Comparison of ENCODE assay signal across 12 mouse cellular contexts in genomic region chr6:126561702-126562101, GRCm38 (mm10). TPM values are rescaled to one million over a fixed set of nuclear protein-coding genes. Genes with fewer than 3 reads are reported as not detected.
DNase-seq lines count a peak whose midpoint lies in the region; ATAC-seq and TF ChIP-seq lines count a peak whose summit lies in the region.
"Had no signal": no experiment of that assay in that cellular context is flagged by ENCODE, and none has a peak within 500 bp of the region (broad histone marks: within the 10 kb centered on the region; RNA-seq: fewer than 3 reads in every experiment).

No protein-coding gene starts in this region.

- no peak overlapping the region for H3K27ac ChIP-seq in heart, postnatal 0 days (ENCODE audit: low read depth)
- no peak overlapping the region for H3K27ac ChIP-seq in lung, postnatal 0 days (ENCODE audit: low read length)

- no peak overlapping the region for H3K9ac ChIP-seq in heart, postnatal 0 days (replicated peaks; ENCODE audit: low read depth, low read length)
- no peak overlapping the region for H3K9ac ChIP-seq in lung, postnatal 0 days (replicated peaks; ENCODE audit: low read depth)
- H3K9ac ChIP-seq: heart, embryonic 12.5 days had no signal

- H3K4me3 ChIP-seq in heart, postnatal 0 days (ENCODE audit: low read depth, low read length), result no peak overlapping the region
- H3K4me3 ChIP-seq in lung, postnatal 0 days (ENCODE audit: low read depth, low read length), result no peak overlapping the region
- H3K4me3 ChIP-seq: heart, embryonic 12.5 days had no signal

- TF ChIP-seq CTCF in heart, postnatal 0 days (IDR thresholded peaks at IDR 0.05; ENCODE audit: low read depth), result peak; percentile 50
- TF ChIP-seq CTCF in lung, postnatal 0 days (IDR thresholded peaks at IDR 0.05), result peak; percentile 55
- TF ChIP-seq CTCF in brain, embryonic 14.5 days (IDR thresholded peaks at IDR 0.05; ENCODE audit: borderline replicate concordance, extremely low read depth, insufficient read depth, insufficient read length), result peak; percentile 57; the same call in 1 of the 2 replicates

- H3K36me3 ChIP-seq in heart, postnatal 0 days (replicated peaks; ENCODE audit: control insufficient read depth, insufficient read depth, low read length), result no peaks in the 10 kb centered on the region
- H3K36me3 ChIP-seq in lung, postnatal 0 days (ENCODE audit: insufficient read depth, low read length), result no peaks in the 10 kb centered on the region
- H3K36me3 ChIP-seq: heart, embryonic 12.5 days had no signal

- H3K9me3 ChIP-seq in heart, postnatal 0 days (replicated peaks; ENCODE audit: control insufficient read depth, low read length), result no peaks in the 10 kb centered on the region
- H3K9me3 ChIP-seq in lung, postnatal 0 days (ENCODE audit: low read length), result no peaks in the 10 kb centered on the region
- H3K9me3 ChIP-seq: heart, embryonic 12.5 days had no signal

- no peak for TF ChIP-seq POLR2A in brain, embryonic 14.5 days (IDR thresholded peaks at IDR 0.05; ENCODE audit: borderline replicate concordance, extremely low read depth, insufficient read depth, insufficient read length, poor library complexity, severe bottlenecking)

- H3K4me2 ChIP-seq in heart, postnatal 0 days (ENCODE audit: low read depth, low read length), result no peak overlapping the region
- H3K4me2 ChIP-seq in lung, postnatal 0 days (replicated peaks; ENCODE audit: low read depth, low read length), result no peak overlapping the region
- H3K4me2 ChIP-seq: heart, embryonic 12.5 days had no signal

- no peak for DNase-seq in heart, postnatal 0 days (ENCODE audit: low spot score)
- no peak for DNase-seq in heart, adult 11 months
- no peak for DNase-seq in lung, postnatal 0 days (ENCODE audit: low spot score)
- DNase-seq in lung, postnatal 25 days (ENCODE audit: low spot score), result no peak
- DNase-seq in brain, embryonic 14.5 days (ENCODE audit: low read depth), result peak; percentile 53
- DNase-seq in retina, postnatal 1 day, result peak; percentile 73
- DNase-seq: adrenal gland, adult 8-10 months; liver had no signal

- no peak for TF ChIP-seq EP300 in heart, postnatal 0 days (IDR thresholded peaks at IDR 0.05; ENCODE audit: low read depth)
- no peak for TF ChIP-seq EP300 in lung, postnatal 0 days (IDR thresholded peaks at IDR 0.05)

- WGBS in heart, postnatal 0 days, result 10% methylated on average over 4 of the region's 4 CpGs
- 23% methylated on average over 4 of the region's 4 CpGs for WGBS in lung, postnatal 0 days

- H3K27me3 ChIP-seq in heart, postnatal 0 days (ENCODE audit: control insufficient read depth, insufficient read depth, low read length), result no peaks in the 10 kb centered on the region
- no peaks in the 10 kb centered on the region for H3K27me3 ChIP-seq in lung, postnatal 0 days (replicated peaks; ENCODE audit: insufficient read depth, low read length)
- H3K27me3 ChIP-seq: heart, embryonic 12.5 days had no signal

- no peak for ATAC-seq in heart, postnatal 0 days (ENCODE audit: insufficient read depth, low read depth)
- ATAC-seq in lung, postnatal 0 days, result no peak
- ATAC-seq in frontal cortex, adult (ENCODE audit: low TSS enrichment), result no peak
- ATAC-seq: intestine, embryonic 16.5 days had no signal

- no peaks in the 10 kb centered on the region for H3K4me1 ChIP-seq in heart, postnatal 0 days (ENCODE audit: control insufficient read depth, insufficient read depth)
- H3K4me1 ChIP-seq in lung, postnatal 0 days (ENCODE audit: insufficient read depth, low read depth, low read length), result no peaks in the 10 kb centered on the region

RNA-seq across cellular contexts. Expression of gene Kcna5, which starts 26.5 kb away (rescaled TPM):
- total RNA-seq in heart, postnatal 0 days (2014; rRNA removed; ENCODE audit: low replicate concordance), result 25.0 and 27.6 TPM in 2 replicates
- 9.0 and 9.2 TPM in 2 replicates for polyA plus RNA-seq in heart, postnatal 0 days (2015; fragmentation: Nextera tagmentation; extraction: Ambion mirVana)
- polyA plus RNA-seq in lung, postnatal 0 days (2015; fragmentation: Nextera tagmentation; extraction: Ambion mirVana), result 1.5 TPM in 2 replicates
- polyA plus RNA-seq in brain, embryonic 14.5 days (2012; rRNA removed), result 2.0 and 2.3 TPM in 2 replicates
- total RNA-seq: common myeloid progenitor, adult 5-6 weeks had no signal

Comparison
In these comparisons a context has a peak if more than half of its experiments do, and no peak if none do; other contexts are left out.
1. DNase-seq: peak in brain, embryonic 14.5 days (single experiment) and retina, postnatal 1 day (single experiment); none in heart, postnatal 0 days (single experiment), heart, adult 11 months (single experiment), lung, postnatal 0 days (single experiment) and lung, postnatal 25 days (single experiment).
2. Peak in every context shown above with its lines, with median percentiles within 50 percentile points of each other: CTCF ChIP-seq.